Mouse (Mus musculus) central nervous system, embryonic 18 days (tissue): ENCODE results near the gene Rassf2. TPM values are rescaled to one million over a fixed set of nuclear protein-coding genes. Genes with fewer than 3 reads are reported as not detected.

Source experiments
- polyA plus RNA-seq: library from polyadenylated mRNA; depleted of rRNA; stranded (reverse); fragments of >200 nt; gene quantifications from 2 replicates; pipeline ENCODE4 v1.2.3, GENCODE M21; 2012; rRNA removed

Gene Rassf2
- 19.5 and 21.3 TPM in 2 replicates for polyA plus RNA-seq

DNA sequence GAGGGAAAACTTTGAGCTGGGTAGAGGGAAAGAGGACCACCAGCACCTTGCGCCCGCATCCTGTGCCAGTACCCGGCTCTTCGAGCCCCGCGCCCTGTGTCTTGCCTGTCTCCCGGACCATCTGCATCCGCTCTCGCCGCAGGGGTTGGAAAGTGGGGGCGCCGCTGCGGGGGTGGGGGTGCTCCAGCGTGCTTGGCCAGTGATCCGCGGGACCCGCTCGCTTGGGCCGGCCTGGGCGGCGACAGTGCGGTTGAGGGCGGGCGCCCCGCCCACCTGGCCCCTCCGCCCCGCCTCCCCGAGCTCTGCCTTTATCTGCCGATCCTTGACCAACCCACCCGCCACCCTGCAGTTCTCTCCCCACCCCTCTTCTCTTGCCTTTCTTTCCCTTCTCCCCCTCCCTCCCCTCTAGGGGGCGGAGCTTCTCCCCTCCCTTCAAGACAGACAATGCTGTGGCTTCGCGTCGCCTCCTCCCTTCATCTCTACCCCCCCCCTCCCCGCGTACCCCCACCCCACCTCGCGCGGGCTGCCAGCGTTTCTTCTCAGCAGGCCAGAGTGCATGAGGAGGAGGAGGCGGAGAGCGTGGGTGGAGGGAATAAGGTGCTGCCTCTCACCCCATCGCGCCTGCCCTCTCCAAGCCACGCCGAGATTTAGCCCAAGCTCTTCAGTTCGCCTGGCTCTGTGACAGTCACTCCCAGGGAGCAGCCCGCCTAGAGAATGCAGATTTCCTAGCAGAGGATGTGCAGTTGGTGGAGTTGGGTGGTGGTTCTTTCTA, at the start of gene Rassf2:
Gene Rassf2, minus strand, starts transcription at position 613 of the 772 bp plus-strand sequence.

DNA sequence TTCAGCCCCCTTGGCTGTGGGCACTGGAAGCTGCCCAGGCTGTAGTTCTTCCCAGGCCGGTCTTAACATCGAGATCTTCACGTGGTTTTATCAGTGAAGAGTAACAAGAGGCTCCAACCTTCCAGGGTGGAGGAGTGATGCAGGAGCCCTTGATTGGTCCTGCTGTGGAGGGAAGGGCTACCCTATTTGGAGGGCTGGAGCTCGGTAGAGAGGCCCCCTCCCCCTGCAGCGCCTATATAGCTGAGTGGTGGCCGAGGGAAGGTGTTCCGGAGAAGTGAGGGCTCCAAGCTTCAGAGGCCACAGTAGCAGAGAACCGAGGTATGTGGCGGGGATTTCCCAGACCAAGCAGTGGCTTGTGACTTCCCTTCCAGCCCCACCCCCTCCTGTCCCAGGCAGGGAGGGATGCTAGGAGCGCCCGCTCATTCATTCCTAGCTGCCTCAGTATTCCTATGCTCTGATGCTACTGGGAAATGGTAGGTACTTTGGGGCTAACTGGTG, 79.4 kb downstream of the Rassf2 start, which contains the start of gene Prnd:
Gene Prnd, plus strand, starts transcription at position 264 of the 498 bp plus-strand sequence.

Other genes with a start within 250 kb of the Rassf2 start
- gene Erv3, start 170.5 kb downstream of the Rassf2 start, polyA plus RNA-seq = 0.05 and 0.06 TPM in 2 replicates
- gene Prnp, start 120.3 kb downstream of the Rassf2 start, polyA plus RNA-seq = 204 and 218 TPM in 2 replicates
- gene Prn, start 120.3 kb downstream of the Rassf2 start, polyA plus RNA-seq = 0.04 and 0.10 TPM in 2 replicates
- gene Prnd, start 79.4 kb downstream of the Rassf2 start, polyA plus RNA-seq = 7.0 TPM in 2 replicates
- gene Slc23a2, start 114.8 kb upstream of the Rassf2 start, polyA plus RNA-seq = 43.7 and 45.6 TPM in 2 replicates
- gene Tmem230, start 217.5 kb upstream of the Rassf2 start, polyA plus RNA-seq = 47.2 and 55.0 TPM in 2 replicates
- 140 and 147 TPM in 2 replicates for gene Pcna, start 223.1 kb upstream of the Rassf2 start, polyA plus RNA-seq
- gene Cds2, start 232.9 kb upstream of the Rassf2 start, polyA plus RNA-seq = 56.4 and 57.1 TPM in 2 replicates